Mouse (Mus musculus): ENCODE results near the gene Fmod. TPM values are rescaled to one million over a fixed set of nuclear protein-coding genes. Genes with fewer than 3 reads are reported as not detected.

Fmod gene
- polyA plus RNA-seq, 1 experiment: 4.4 TPM

DNA sequence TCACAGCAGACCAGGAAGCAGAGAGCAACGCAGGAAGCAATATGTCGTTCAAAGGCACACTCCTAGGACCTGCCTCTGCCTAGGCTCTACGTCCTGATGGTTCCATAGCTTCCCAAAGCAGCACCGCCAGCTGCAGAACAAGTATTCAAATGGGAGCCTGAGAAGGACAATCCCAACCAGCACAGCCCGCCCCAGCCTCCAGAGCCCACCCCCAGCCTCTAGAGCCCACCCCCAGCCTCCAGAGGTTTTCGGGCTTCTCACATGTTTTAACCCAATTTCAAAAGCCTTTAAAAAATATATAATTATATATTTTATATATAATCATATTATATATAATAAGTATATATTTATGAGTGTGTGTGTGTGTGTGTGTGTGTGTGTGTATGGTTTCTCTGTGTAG is 12.5 kb downstream of the Fmod start:
- Histone ChIP-seq H3K27me3 (ENCODE audit: control insufficient read depth, insufficient read depth, low read length) (no peaks in the 10 kb centered on the region), H3K4me3 (ENCODE audit: control insufficient read depth, insufficient read depth, low read length) (no peak overlapping the region), H3K36me3 (ENCODE audit: control insufficient read depth, insufficient read depth, low read length) (no peaks in the 10 kb centered on the region), H3K4me1 (replicated peaks; ENCODE audit: control insufficient read depth, insufficient read depth, low read length) (peaks cover 7% of the 10 kb centered on the region), H3K27ac (ENCODE audit: control insufficient read depth, insufficient read depth, low read length) (no peak overlapping the region)
- DNase-seq: no peak
- TF ChIP-seq CTCF (IDR thresholded peaks at IDR 0.05; ENCODE audit: borderline replicate concordance, control insufficient read depth, extremely low read depth, insufficient read depth, low read length, poor library complexity) (no peak), POLR2A (IDR thresholded peaks at IDR 0.05; ENCODE audit: control insufficient read depth, extremely low read depth, insufficient read depth, low read length, poor library complexity) (no peak)
- 65% methylated on average over 6 of the region's 6 CpGs for WGBS

DNA sequence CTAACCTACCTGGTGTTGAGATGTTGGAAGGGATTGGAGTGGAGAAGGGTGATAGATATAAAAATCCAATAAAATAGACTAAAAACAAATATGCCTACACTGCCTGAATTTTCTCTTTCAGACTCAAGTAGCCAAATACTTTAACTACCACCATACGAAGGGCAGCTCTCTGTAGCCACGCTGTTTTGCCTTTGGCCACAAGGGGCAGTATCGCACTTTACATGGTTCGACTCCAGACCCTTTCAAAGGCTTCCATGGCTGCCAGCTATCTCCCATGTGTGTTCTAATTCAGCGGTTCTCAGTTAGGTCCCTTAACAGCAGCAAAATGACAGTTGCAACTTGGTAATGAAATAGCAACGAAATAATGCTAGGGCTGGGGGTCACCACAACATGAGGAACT is 16.2 kb downstream of the Fmod start:
- Histone ChIP-seq H3K27ac (ENCODE audit: control insufficient read depth, insufficient read depth, low read length) (no peak overlapping the region), H3K4me3 (ENCODE audit: control insufficient read depth, insufficient read depth, low read length) (no peak overlapping the region), H3K27me3 (ENCODE audit: control insufficient read depth, insufficient read depth, low read length) (no peaks in the 10 kb centered on the region), H3K36me3 (ENCODE audit: control insufficient read depth, insufficient read depth, low read length) (no peaks in the 10 kb centered on the region), H3K4me1 (replicated peaks; ENCODE audit: control insufficient read depth, insufficient read depth, low read length) (peaks cover 10% of the 10 kb centered on the region)
- 6% methylated on average over 6 of the region's 6 CpGs for WGBS
- no peak for TF ChIP-seq POLR2A (IDR thresholded peaks at IDR 0.05; ENCODE audit: control insufficient read depth, extremely low read depth, insufficient read depth, low read length, poor library complexity)
- TF ChIP-seq CTCF (IDR thresholded peaks at IDR 0.05; ENCODE audit: borderline replicate concordance, control insufficient read depth, extremely low read depth, insufficient read depth, low read length, poor library complexity): no peak; the same call in 1 of the 2 replicates
- peak; percentile 89 for DNase-seq

DNA sequence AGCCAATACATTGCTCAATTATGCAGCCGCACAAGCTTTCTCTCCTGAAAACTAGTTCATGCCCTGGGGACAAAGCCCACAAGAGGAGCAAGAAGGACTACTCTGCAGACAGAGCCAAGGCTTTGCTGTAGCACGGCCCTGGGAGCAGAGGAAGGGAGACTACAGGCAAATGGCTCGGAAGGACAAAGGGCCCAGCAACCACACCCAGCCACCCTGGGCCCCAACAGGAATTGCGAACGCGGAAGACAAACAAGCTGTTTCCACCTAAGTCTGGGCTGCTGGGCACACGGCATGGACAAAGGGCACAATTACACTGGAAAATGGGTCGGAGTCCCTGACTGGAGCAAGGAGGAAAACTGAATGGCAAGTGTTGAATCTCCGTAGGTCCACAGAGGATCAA is 18.0 kb downstream of the Fmod start:
- Histone ChIP-seq H3K4me3 (ENCODE audit: control insufficient read depth, insufficient read depth, low read length) (no peak overlapping the region), H3K4me1 (replicated peaks; ENCODE audit: control insufficient read depth, insufficient read depth, low read length) (peaks cover 13% of the 10 kb centered on the region), H3K27me3 (ENCODE audit: control insufficient read depth, insufficient read depth, low read length) (no peaks in the 10 kb centered on the region), H3K36me3 (ENCODE audit: control insufficient read depth, insufficient read depth, low read length) (no peaks in the 10 kb centered on the region), H3K27ac (ENCODE audit: control insufficient read depth, insufficient read depth, low read length) (no peak overlapping the region)
- no peak for DNase-seq
- WGBS: 98% methylated on average over 9 of the region's 9 CpGs
- TF ChIP-seq CTCF (IDR thresholded peaks at IDR 0.05; ENCODE audit: borderline replicate concordance, control insufficient read depth, extremely low read depth, insufficient read depth, low read length, poor library complexity) (no peak), POLR2A (IDR thresholded peaks at IDR 0.05; ENCODE audit: control insufficient read depth, extremely low read depth, insufficient read depth, low read length, poor library complexity) (no peak)

DNA sequence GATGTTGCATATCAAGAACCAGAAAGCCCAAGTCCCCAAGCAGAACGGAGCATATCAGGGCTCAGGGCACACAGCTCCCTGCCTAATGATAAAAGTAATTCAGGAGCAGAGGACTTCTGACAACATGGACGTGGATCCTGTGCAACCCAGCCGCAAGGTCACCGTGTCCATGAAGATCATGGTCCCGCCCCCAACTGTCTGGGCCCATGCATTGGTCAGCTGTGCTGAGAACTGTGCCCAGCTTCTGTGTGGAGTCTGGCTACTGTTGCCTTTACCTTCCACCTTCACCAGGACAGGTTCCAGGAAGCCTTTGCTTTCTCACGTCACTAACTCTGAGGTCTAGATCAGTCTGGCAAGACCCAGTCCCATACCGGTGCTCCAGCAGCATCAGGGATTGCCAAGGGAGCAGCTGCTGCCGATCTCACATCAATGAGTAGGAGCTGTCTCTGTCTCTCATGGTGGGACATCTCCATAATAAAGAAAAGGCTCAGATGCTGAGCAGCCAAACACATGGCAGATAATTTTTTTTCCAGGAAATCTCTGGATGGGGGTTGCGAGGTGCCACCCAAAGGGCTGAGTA is 18.7 kb downstream of the Fmod start:
- Histone ChIP-seq H3K4me3 (ENCODE audit: control insufficient read depth, insufficient read depth, low read length) (no peak overlapping the region), H3K4me1 (replicated peaks; ENCODE audit: control insufficient read depth, insufficient read depth, low read length) (peaks cover 14% of the 10 kb centered on the region), H3K27me3 (ENCODE audit: control insufficient read depth, insufficient read depth, low read length) (no peaks in the 10 kb centered on the region), H3K27ac (ENCODE audit: control insufficient read depth, insufficient read depth, low read length) (no peak overlapping the region), H3K36me3 (ENCODE audit: control insufficient read depth, insufficient read depth, low read length) (no peaks in the 10 kb centered on the region)
- no peak for DNase-seq
- TF ChIP-seq CTCF (IDR thresholded peaks at IDR 0.05; ENCODE audit: borderline replicate concordance, control insufficient read depth, extremely low read depth, insufficient read depth, low read length, poor library complexity) (no peak), POLR2A (IDR thresholded peaks at IDR 0.05; ENCODE audit: control insufficient read depth, extremely low read depth, insufficient read depth, low read length, poor library complexity) (no peak)
- WGBS: 95% methylated on average over 9 of the region's 9 CpGs

DNA sequence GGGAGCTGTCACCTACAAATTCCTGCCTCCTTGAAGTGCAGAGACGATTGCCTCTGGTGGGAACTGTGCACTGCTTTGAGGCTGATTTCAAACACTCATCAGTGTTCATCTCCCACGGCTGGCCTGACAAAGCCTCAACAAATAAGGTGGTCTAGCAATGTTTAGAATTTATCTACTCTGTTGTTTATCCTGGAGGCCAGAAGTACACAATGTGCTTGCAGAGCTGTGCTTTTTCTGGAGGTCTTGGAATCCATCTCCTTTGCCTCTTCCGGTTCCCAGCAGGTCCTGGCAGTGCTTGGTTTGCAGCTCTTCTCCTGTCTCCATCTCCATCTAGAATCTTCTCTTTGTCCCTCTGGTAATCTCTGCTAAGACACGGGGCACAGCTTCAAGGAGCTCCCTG is 19.2 kb downstream of the Fmod start:
- H3K27ac ChIP-seq (ENCODE audit: control insufficient read depth, insufficient read depth, low read length): no peak overlapping the region
- WGBS: 84% methylated on average over 4 of the region's 4 CpGs
- no peak for DNase-seq
- no peak overlapping the region for H3K4me3 ChIP-seq (ENCODE audit: control insufficient read depth, insufficient read depth, low read length)
- no peak for TF ChIP-seq CTCF (IDR thresholded peaks at IDR 0.05; ENCODE audit: borderline replicate concordance, control insufficient read depth, extremely low read depth, insufficient read depth, low read length, poor library complexity)
- no peak for TF ChIP-seq POLR2A (IDR thresholded peaks at IDR 0.05; ENCODE audit: control insufficient read depth, extremely low read depth, insufficient read depth, low read length, poor library complexity)
- H3K4me1 ChIP-seq (replicated peaks; ENCODE audit: control insufficient read depth, insufficient read depth, low read length): peaks cover 14% of the 10 kb centered on the region
- H3K27me3 ChIP-seq (ENCODE audit: control insufficient read depth, insufficient read depth, low read length): no peaks in the 10 kb centered on the region
- H3K36me3 ChIP-seq (ENCODE audit: control insufficient read depth, insufficient read depth, low read length): no peaks in the 10 kb centered on the region

DNA sequence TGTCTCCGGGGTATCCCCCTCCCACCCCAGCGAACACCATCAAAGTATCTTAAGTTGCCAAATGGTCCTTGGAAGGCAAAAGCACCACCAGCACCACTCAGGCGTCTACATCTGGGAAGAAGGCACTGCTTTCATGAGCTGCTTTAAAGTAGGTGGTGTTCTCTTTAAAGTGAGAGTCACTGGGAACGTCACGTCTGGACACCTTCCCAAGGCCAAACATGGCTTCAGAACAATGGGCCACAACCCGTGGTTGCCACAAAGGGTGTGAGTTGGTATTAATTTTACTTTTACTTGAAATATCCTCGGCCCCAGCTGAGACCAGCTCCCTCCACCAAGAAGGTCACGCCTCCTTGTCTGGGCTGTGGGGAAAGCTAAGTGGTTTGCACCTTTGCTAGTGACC is 20.7 kb downstream of the Fmod start:
- Histone ChIP-seq H3K27me3 (ENCODE audit: control insufficient read depth, insufficient read depth, low read length) (no peaks in the 10 kb centered on the region), H3K4me3 (ENCODE audit: control insufficient read depth, insufficient read depth, low read length) (no peak overlapping the region), H3K4me1 (replicated peaks; ENCODE audit: control insufficient read depth, insufficient read depth, low read length) (peaks cover 18% of the 10 kb centered on the region), H3K36me3 (ENCODE audit: control insufficient read depth, insufficient read depth, low read length) (no peaks in the 10 kb centered on the region), H3K27ac (ENCODE audit: control insufficient read depth, insufficient read depth, low read length) (no peak overlapping the region)
- TF ChIP-seq POLR2A (IDR thresholded peaks at IDR 0.05; ENCODE audit: control insufficient read depth, extremely low read depth, insufficient read depth, low read length, poor library complexity) (no peak), CTCF (IDR thresholded peaks at IDR 0.05; ENCODE audit: borderline replicate concordance, control insufficient read depth, extremely low read depth, insufficient read depth, low read length, poor library complexity) (no peak)
- 95% methylated on average over 8 of the region's 8 CpGs for WGBS
- DNase-seq: no peak

DNA sequence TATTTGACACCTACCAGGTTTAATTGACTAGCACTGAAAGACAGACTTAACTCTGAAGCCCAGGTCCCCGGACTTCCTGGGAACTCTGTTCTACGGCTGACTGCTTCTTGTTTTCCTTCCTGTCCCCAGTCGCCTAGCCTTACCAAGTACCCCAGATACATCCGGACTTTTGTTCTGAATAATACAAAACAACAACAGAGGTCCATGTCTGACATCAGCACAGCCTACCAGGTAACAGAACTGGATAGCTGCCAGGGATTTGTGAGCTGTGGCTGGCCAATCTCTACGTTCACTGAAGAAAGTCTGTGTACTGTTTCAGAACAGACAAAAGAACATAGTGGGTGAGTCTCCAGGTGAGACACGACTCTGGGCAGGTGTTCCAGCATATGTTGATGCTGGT is 21.8 kb downstream of the Fmod start:
- peak overlapping the region; percentile 75 for H3K27ac ChIP-seq (ENCODE audit: control insufficient read depth, insufficient read depth, low read length)
- no peak for TF ChIP-seq CTCF (IDR thresholded peaks at IDR 0.05; ENCODE audit: borderline replicate concordance, control insufficient read depth, extremely low read depth, insufficient read depth, low read length, poor library complexity)
- 24% methylated on average over 6 of the region's 6 CpGs for WGBS
- H3K36me3 ChIP-seq (ENCODE audit: control insufficient read depth, insufficient read depth, low read length): no peaks in the 10 kb centered on the region
- peaks cover 16% of the 10 kb centered on the region for H3K4me1 ChIP-seq (replicated peaks; ENCODE audit: control insufficient read depth, insufficient read depth, low read length)
- no peak for DNase-seq
- H3K4me3 ChIP-seq (ENCODE audit: control insufficient read depth, insufficient read depth, low read length): no peak overlapping the region
- no peaks in the 10 kb centered on the region for H3K27me3 ChIP-seq (ENCODE audit: control insufficient read depth, insufficient read depth, low read length)

Measured in thymus, adult 2 months (tissue).